Comparison of ENCODE assay signal across 8 mouse cellular contexts in genomic region chr14:25765921-25766320, GRCm38 (mm10). TPM values are rescaled to one million over a fixed set of nuclear protein-coding genes. Genes with fewer than 3 reads are reported as not detected.
DNase-seq lines count a peak whose midpoint lies in the region; ATAC-seq lines count a peak whose summit lies in the region.

No protein-coding gene starts in this region.

- no peaks in the 10 kb centered on the region for H3K36me3 ChIP-seq in heart, embryonic 15.5 days
- H3K36me3 ChIP-seq in hindbrain, embryonic 11.5 days (ENCODE audit: control insufficient read depth, insufficient read depth, low read length) = no peaks in the 10 kb centered on the region

- H3K4me1 ChIP-seq in heart, embryonic 15.5 days (replicated peaks) = peaks cover 64% of the 10 kb centered on the region
- H3K4me1 ChIP-seq in hindbrain, embryonic 11.5 days (replicated peaks; ENCODE audit: control insufficient read depth, insufficient read depth, low read length) = peaks cover 19% of the 10 kb centered on the region

- no peaks in the 10 kb centered on the region for H3K27me3 ChIP-seq in heart, embryonic 15.5 days
- H3K27me3 ChIP-seq in hindbrain, embryonic 11.5 days (ENCODE audit: control insufficient read depth, insufficient read depth, low read length) = no peaks in the 10 kb centered on the region

- H3K9ac ChIP-seq in heart, embryonic 15.5 days = peak overlapping the region; percentile 77; the same call in 1 of the 2 replicates
- 0 out of 2 replicates have a peak overlapping the region, but pooled peaks have one; percentile 15 for H3K9ac ChIP-seq in hindbrain, embryonic 11.5 days (ENCODE audit: low read depth, low read length)

- ATAC-seq in heart, embryonic 15.5 days (replicated peaks; ENCODE audit: insufficient number of reproducible peaks, insufficient read depth, low FRiP score, low read depth) = no peak
- peak; percentile 44 for ATAC-seq in hindbrain, embryonic 11.5 days (ENCODE audit: low FRiP score)

- no peak for DNase-seq in heart, postnatal 4 days
- DNase-seq in cerebellum, postnatal 10 days = peak; percentile 63 to 79
- DNase-seq in hindbrain, embryonic 11.5 days (ENCODE audit: low spot score) = peak; percentile 58
- peak; percentile 87 for DNase-seq in left cerebral cortex, postnatal 4 days
- peak; percentile 55 for DNase-seq in right cerebral cortex, postnatal 14 days
- DNase-seq in embryo, embryonic 10.5 days (ENCODE audit: low spot score) = no peak
- no peak for DNase-seq in urinary bladder, postnatal 14 days (ENCODE audit: low spot score)

- no peak overlapping the region; the same call in 1 of the 2 replicates for H3K27ac ChIP-seq in heart, embryonic 15.5 days
- 0 out of 2 replicates have a peak overlapping the region, but pooled peaks have one; percentile 47 for H3K27ac ChIP-seq in hindbrain, embryonic 11.5 days (ENCODE audit: low read depth, low read length)

- H3K4me2 ChIP-seq in heart, embryonic 15.5 days = peak overlapping the region; percentile 91
- peak overlapping the region; percentile 97 for H3K4me2 ChIP-seq in hindbrain, embryonic 11.5 days (replicated peaks; ENCODE audit: low read depth, low read length)

- H3K9me3 ChIP-seq in heart, embryonic 15.5 days (replicated peaks) = no peaks in the 10 kb centered on the region
- no peaks in the 10 kb centered on the region for H3K9me3 ChIP-seq in hindbrain, embryonic 11.5 days (ENCODE audit: control insufficient read depth, low read length)

- intact Hi-C loops in left cerebral cortex, postnatal 4 days (cut with DNase I) = no loop called here

- 34% methylated on average over 8 of the region's 8 CpGs for WGBS in heart, embryonic 15.5 days
- 11% methylated on average over 8 of the region's 8 CpGs for WGBS in hindbrain, embryonic 11.5 days

- H3K4me3 ChIP-seq in heart, embryonic 15.5 days = peak overlapping the region; percentile 72
- H3K4me3 ChIP-seq in hindbrain, embryonic 11.5 days (ENCODE audit: low read depth, low read length) = no peak overlapping the region

RNA-seq across cellular contexts. Expression of gene Zcchc24, which starts 2.9 kb away (rescaled TPM):
- polyA plus RNA-seq in heart, embryonic 15.5 days (2015; fragmentation: Nextera tagmentation; extraction: Ambion mirVana) = 22.4 and 26.8 TPM in 2 replicates
- total RNA-seq in heart, postnatal 4 days (2021) = 10 to 100 TPM; 48.6 to 52.2 TPM
- polyA plus RNA-seq in hindbrain, embryonic 11.5 days (2014; fragmentation: Nextera tagmentation; extraction: Ambion mirVana) = 13.4 and 14.3 TPM in 2 replicates
- total RNA-seq in left cerebral cortex, postnatal 4 days (2021) = 10 to 100 TPM; 34.2 to 34.8 TPM

Comparison
In these comparisons a context has a peak if more than half of its experiments do, and no peak if none do; other contexts are left out.
1. DNase-seq: peak in cerebellum, postnatal 10 days (2 of 2), hindbrain, embryonic 11.5 days (single experiment), left cerebral cortex, postnatal 4 days (single experiment) and right cerebral cortex, postnatal 14 days (single experiment); none in heart, postnatal 4 days (single experiment), embryo, embryonic 10.5 days (single experiment) and urinary bladder, postnatal 14 days (single experiment).